Comparison of ENCODE assay signal across 8 mouse cellular contexts in the genomic region with DNA sequence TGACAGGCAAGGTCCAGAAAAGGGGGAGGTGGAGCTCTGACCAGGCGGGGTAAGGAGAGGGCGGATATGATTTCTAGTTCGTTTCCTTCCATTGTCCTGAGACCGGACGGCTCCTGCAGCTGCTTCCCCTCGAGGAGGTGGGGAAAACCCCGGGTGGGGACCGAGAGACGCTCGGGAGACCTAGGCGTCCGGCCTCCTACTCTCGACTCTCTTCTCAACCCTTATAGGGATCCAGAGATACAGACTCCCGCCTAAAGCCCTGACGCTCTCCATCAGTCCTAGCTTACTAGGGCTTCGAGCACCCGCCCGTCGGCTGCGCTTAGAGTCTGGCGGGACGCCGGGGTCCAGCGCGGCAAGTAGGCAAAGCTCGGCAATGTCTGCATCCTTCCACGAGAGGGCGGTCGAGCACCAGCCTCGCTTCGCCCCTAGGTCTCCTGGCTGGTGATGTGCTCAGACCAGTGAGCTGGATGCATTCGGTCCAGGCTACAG. TPM values are rescaled to one million over a fixed set of nuclear protein-coding genes. Genes with fewer than 3 reads are reported as not detected.
DNase-seq lines count a peak whose midpoint lies in the region; ATAC-seq and TF ChIP-seq lines count a peak whose summit lies in the region.

No protein-coding gene starts in this region.

- no peaks in the 10 kb centered on the region for H3K9me3 ChIP-seq in embryonic facial prominence, embryonic 14.5 days (ENCODE audit: control insufficient read depth, low read length)
- H3K9me3 ChIP-seq in heart, embryonic 11.5 days (replicated peaks; ENCODE audit: control insufficient read depth, low read length), result no peaks in the 10 kb centered on the region
- no peaks in the 10 kb centered on the region for H3K9me3 ChIP-seq in kidney, embryonic 14.5 days (ENCODE audit: control insufficient read depth, low read length)
- H3K9me3 ChIP-seq in liver, postnatal 0 days (ENCODE audit: low read length), result no peaks in the 10 kb centered on the region
- H3K9me3 ChIP-seq in neural tube, embryonic 13.5 days, result no peaks in the 10 kb centered on the region

- no peak for TF ChIP-seq EP300 in liver, postnatal 0 days (IDR thresholded peaks at IDR 0.05; ENCODE audit: low read depth)

- peak; percentile 86 to 89 for DNase-seq in adrenal gland, postnatal 36 days
- DNase-seq in embryonic facial prominence, embryonic 14.5 days (ENCODE audit: low spot score), result peak; percentile 87
- peak; percentile 91 for DNase-seq in liver, postnatal 0 days
- DNase-seq in testis, postnatal 10 days (ENCODE audit: low spot score), result peak; percentile 94

- ATAC-seq in CD4-positive, CD25-positive, alpha-beta regulatory T cell, adult 4 months, result peak; percentile 73
- peak; percentile 64 for ATAC-seq in embryonic facial prominence, embryonic 14.5 days (ENCODE audit: low read depth)
- ATAC-seq in heart, embryonic 11.5 days (replicated peaks; ENCODE audit: insufficient number of reproducible peaks, low FRiP score, low TSS enrichment), result peak; percentile 47
- peak; percentile 46 for ATAC-seq in kidney, embryonic 14.5 days (ENCODE audit: low FRiP score, low TSS enrichment)
- peak; percentile 71 for ATAC-seq in liver, postnatal 0 days
- ATAC-seq in neural tube, embryonic 13.5 days (ENCODE audit: low read depth), result peak; percentile 19

- peak overlapping the region; percentile 29 for H3K4me3 ChIP-seq in embryonic facial prominence, embryonic 14.5 days (ENCODE audit: low read depth, low read length)
- peak overlapping the region; percentile 48 for H3K4me3 ChIP-seq in heart, embryonic 11.5 days (ENCODE audit: low read depth, low read length)
- peak overlapping the region; percentile 38 for H3K4me3 ChIP-seq in kidney, embryonic 14.5 days (ENCODE audit: low read length)
- peak overlapping the region; percentile 50 for H3K4me3 ChIP-seq in liver, postnatal 0 days (ENCODE audit: low read depth, low read length)
- H3K4me3 ChIP-seq in neural tube, embryonic 13.5 days, result peak overlapping the region; percentile 30; the same call in 1 of the 2 replicates

- no peak overlapping the region; the same call in 1 of the 2 replicates for H3K9ac ChIP-seq in embryonic facial prominence, embryonic 14.5 days (ENCODE audit: low read depth, low read length)
- peak overlapping the region; percentile 75; the same call in 1 of the 2 replicates for H3K9ac ChIP-seq in heart, embryonic 11.5 days (ENCODE audit: low read depth, low read length)
- peak overlapping the region; percentile 35; the same call in 1 of the 2 replicates for H3K9ac ChIP-seq in kidney, embryonic 14.5 days (ENCODE audit: low read depth, low read length)
- peak overlapping the region; percentile 17; the same call in 1 of the 2 replicates for H3K9ac ChIP-seq in liver, postnatal 0 days (replicated peaks)
- H3K9ac ChIP-seq in neural tube, embryonic 13.5 days, result no peak overlapping the region; the same call in 1 of the 2 replicates

- peaks cover 12% of the 10 kb centered on the region for H3K4me1 ChIP-seq in embryonic facial prominence, embryonic 14.5 days (ENCODE audit: control insufficient read depth, insufficient read depth, low read length)
- H3K4me1 ChIP-seq in heart, embryonic 11.5 days (ENCODE audit: control insufficient read depth, insufficient read depth, low read length), result peaks cover 44% of the 10 kb centered on the region
- H3K4me1 ChIP-seq in kidney, embryonic 14.5 days (ENCODE audit: control insufficient read depth, insufficient read depth, low read length), result peaks cover 7% of the 10 kb centered on the region
- peaks cover 28% of the 10 kb centered on the region for H3K4me1 ChIP-seq in liver, postnatal 0 days (ENCODE audit: insufficient read depth)
- peaks cover 45% of the 10 kb centered on the region for H3K4me1 ChIP-seq in neural tube, embryonic 13.5 days (replicated peaks)

- no peak overlapping the region for H3K27ac ChIP-seq in embryonic facial prominence, embryonic 14.5 days (replicated peaks; ENCODE audit: low read depth, low read length)
- peak overlapping the region; percentile 93 for H3K27ac ChIP-seq in heart, embryonic 11.5 days (ENCODE audit: low read depth, low read length)
- H3K27ac ChIP-seq in kidney, embryonic 14.5 days (ENCODE audit: low read depth, low read length), result peak overlapping the region; percentile 59
- H3K27ac ChIP-seq in liver, postnatal 0 days (ENCODE audit: low read depth), result peak overlapping the region; percentile 70; the same call in 1 of the 2 replicates
- peak overlapping the region; percentile 39; the same call in 1 of the 2 replicates for H3K27ac ChIP-seq in neural tube, embryonic 13.5 days (replicated peaks)

- 1% methylated on average over 24 of the region's 32 CpGs for WGBS in embryonic facial prominence, embryonic 14.5 days
- 1% methylated on average over 32 of the region's 32 CpGs for WGBS in heart, embryonic 11.5 days (ENCODE audit: insufficient replicate concordance)
- 1% methylated on average over 32 of the region's 32 CpGs for WGBS in kidney, embryonic 14.5 days
- WGBS in liver, postnatal 0 days (ENCODE audit: insufficient replicate concordance), result under 1% methylated on average over 32 of the region's 32 CpGs
- WGBS in neural tube, embryonic 13.5 days, result 2% methylated on average over 32 of the region's 32 CpGs

- peaks cover 9% of the 10 kb centered on the region for H3K36me3 ChIP-seq in embryonic facial prominence, embryonic 14.5 days (ENCODE audit: control insufficient read depth, insufficient read depth, low read length)
- H3K36me3 ChIP-seq in heart, embryonic 11.5 days (ENCODE audit: control insufficient read depth, insufficient read depth, low read length), result 0 out of 2 replicates have a peak, but pooled peaks cover 2% of the 10 kb centered on the region
- H3K36me3 ChIP-seq in kidney, embryonic 14.5 days (ENCODE audit: control insufficient read depth, insufficient read depth, low read length), result peaks cover 10% of the 10 kb centered on the region
- peaks cover 5% of the 10 kb centered on the region; the same call in 1 of the 2 replicates for H3K36me3 ChIP-seq in liver, postnatal 0 days (replicated peaks; ENCODE audit: insufficient read depth, low read length)
- peaks cover 13% of the 10 kb centered on the region for H3K36me3 ChIP-seq in neural tube, embryonic 13.5 days

- H3K4me2 ChIP-seq in embryonic facial prominence, embryonic 14.5 days (ENCODE audit: low read depth, low read length), result peak overlapping the region; percentile 49
- H3K4me2 ChIP-seq in heart, embryonic 11.5 days, result peak overlapping the region; percentile 68
- H3K4me2 ChIP-seq in kidney, embryonic 14.5 days (replicated peaks; ENCODE audit: low read depth, low read length), result peak overlapping the region; percentile 43; the same call in 1 of the 2 replicates
- peak overlapping the region; percentile 77 for H3K4me2 ChIP-seq in liver, postnatal 0 days (ENCODE audit: low read depth, low read length)
- H3K4me2 ChIP-seq in neural tube, embryonic 13.5 days, result peak overlapping the region; percentile 50

- TF ChIP-seq CTCF in liver, postnatal 0 days (IDR thresholded peaks at IDR 0.05; ENCODE audit: low read depth), result peak; percentile 99

- peaks cover 55% of the 10 kb centered on the region for H3K27me3 ChIP-seq in embryonic facial prominence, embryonic 14.5 days (replicated peaks; ENCODE audit: control insufficient read depth, insufficient read depth, low read length)
- peaks cover 51% of the 10 kb centered on the region for H3K27me3 ChIP-seq in heart, embryonic 11.5 days (ENCODE audit: control insufficient read depth, insufficient read depth, low read length)
- peaks cover 43% of the 10 kb centered on the region for H3K27me3 ChIP-seq in kidney, embryonic 14.5 days (ENCODE audit: control insufficient read depth, insufficient read depth, low read length)
- H3K27me3 ChIP-seq in liver, postnatal 0 days (ENCODE audit: insufficient read depth, low read length), result peaks cover 41% of the 10 kb centered on the region
- peaks cover 63% of the 10 kb centered on the region for H3K27me3 ChIP-seq in neural tube, embryonic 13.5 days

RNA-seq across cellular contexts. Expression of a gene that starts 0.7 kb away (rescaled TPM):
- polyA plus RNA-seq in CD4-positive, CD25-positive, alpha-beta regulatory T cell, adult 4 months (2017; shearing (Covaris generic)), result under 1 TPM; 0.31 to 0.56 TPM
- total RNA-seq in adrenal gland, postnatal 36 days (2021), result 10 to 100 TPM; 10.7 to 18.9 TPM
- 11.6 and 13.0 TPM in 2 replicates for polyA plus RNA-seq in embryonic facial prominence, embryonic 14.5 days (2014; fragmentation: Nextera tagmentation; extraction: Ambion mirVana)
- polyA plus RNA-seq in heart, embryonic 11.5 days (2014; fragmentation: Nextera tagmentation; extraction: Ambion mirVana), result 11.9 and 13.0 TPM in 2 replicates
- polyA plus RNA-seq in kidney, embryonic 14.5 days (2014; fragmentation: Nextera tagmentation; extraction: Ambion mirVana), result 19.2 and 20.0 TPM in 2 replicates
- polyA plus RNA-seq in liver, postnatal 0 days (2015; fragmentation: Nextera tagmentation; extraction: Ambion mirVana), result 1.4 and 1.8 TPM in 2 replicates
- 6.0 and 6.1 TPM in 2 replicates for polyA plus RNA-seq in neural tube, embryonic 13.5 days (2015; fragmentation: Nextera tagmentation; extraction: Ambion mirVana)

RNA-seq across cellular contexts. Expression of a gene that starts 7.4 kb away (rescaled TPM):
- 100 to 1,000 TPM; 123 to 141 TPM for polyA plus RNA-seq in CD4-positive, CD25-positive, alpha-beta regulatory T cell, adult 4 months (2017; shearing (Covaris generic))
- total RNA-seq in adrenal gland, postnatal 36 days (2021), result 10 to 100 TPM; 38.6 to 61.4 TPM
- 149 and 172 TPM in 2 replicates for polyA plus RNA-seq in embryonic facial prominence, embryonic 14.5 days (2014; fragmentation: Nextera tagmentation; extraction: Ambion mirVana)
- polyA plus RNA-seq in heart, embryonic 11.5 days (2014; fragmentation: Nextera tagmentation; extraction: Ambion mirVana), result 129 and 132 TPM in 2 replicates
- 180 and 243 TPM in 2 replicates for polyA plus RNA-seq in kidney, embryonic 14.5 days (2014; fragmentation: Nextera tagmentation; extraction: Ambion mirVana)
- 48.9 and 55.2 TPM in 2 replicates for polyA plus RNA-seq in liver, postnatal 0 days (2015; fragmentation: Nextera tagmentation; extraction: Ambion mirVana)
- polyA plus RNA-seq in neural tube, embryonic 13.5 days (2015; fragmentation: Nextera tagmentation; extraction: Ambion mirVana), result 161 and 174 TPM in 2 replicates

RNA-seq across cellular contexts. Expression of a gene that starts 9.3 kb away (rescaled TPM):
- polyA plus RNA-seq in CD4-positive, CD25-positive, alpha-beta regulatory T cell, adult 4 months (2017; shearing (Covaris generic)), result 1 to 10 TPM; 3.3 to 5.3 TPM
- 1 to 10 TPM; 4.9 to 7.3 TPM for total RNA-seq in adrenal gland, postnatal 36 days (2021)
- 9.9 and 12.2 TPM in 2 replicates for polyA plus RNA-seq in embryonic facial prominence, embryonic 14.5 days (2014; fragmentation: Nextera tagmentation; extraction: Ambion mirVana)
- 7.7 and 9.3 TPM in 2 replicates for polyA plus RNA-seq in heart, embryonic 11.5 days (2014; fragmentation: Nextera tagmentation; extraction: Ambion mirVana)
- polyA plus RNA-seq in kidney, embryonic 14.5 days (2014; fragmentation: Nextera tagmentation; extraction: Ambion mirVana), result 7.8 and 10.5 TPM in 2 replicates
- 5.4 and 5.8 TPM in 2 replicates for polyA plus RNA-seq in liver, postnatal 0 days (2015; fragmentation: Nextera tagmentation; extraction: Ambion mirVana)
- 17.0 and 18.3 TPM in 2 replicates for polyA plus RNA-seq in neural tube, embryonic 13.5 days (2015; fragmentation: Nextera tagmentation; extraction: Ambion mirVana)

RNA-seq across cellular contexts. Expression of a gene that starts 9.4 kb away (rescaled TPM):
- polyA plus RNA-seq in CD4-positive, CD25-positive, alpha-beta regulatory T cell, adult 4 months (2017; shearing (Covaris generic)), result 100 to 1,000 TPM; 218 TPM
- total RNA-seq in adrenal gland, postnatal 36 days (2021), result 100 to 1,000 TPM; 224 to 245 TPM
- polyA plus RNA-seq in embryonic facial prominence, embryonic 14.5 days (2014; fragmentation: Nextera tagmentation; extraction: Ambion mirVana), result 182 and 204 TPM in 2 replicates
- polyA plus RNA-seq in heart, embryonic 11.5 days (2014; fragmentation: Nextera tagmentation; extraction: Ambion mirVana), result 170 and 183 TPM in 2 replicates
- polyA plus RNA-seq in kidney, embryonic 14.5 days (2014; fragmentation: Nextera tagmentation; extraction: Ambion mirVana), result 149 and 173 TPM in 2 replicates
- polyA plus RNA-seq in liver, postnatal 0 days (2015; fragmentation: Nextera tagmentation; extraction: Ambion mirVana), result 241 TPM in 2 replicates
- 362 and 382 TPM in 2 replicates for polyA plus RNA-seq in neural tube, embryonic 13.5 days (2015; fragmentation: Nextera tagmentation; extraction: Ambion mirVana)

RNA-seq across cellular contexts. Expression of a gene that starts 9.4 kb away (rescaled TPM):
- polyA plus RNA-seq in CD4-positive, CD25-positive, alpha-beta regulatory T cell, adult 4 months (2017; shearing (Covaris generic)), result 1 to 10 TPM; 2.7 to 3.9 TPM
- total RNA-seq in adrenal gland, postnatal 36 days (2021), result 1 to 10 TPM; 2.7 to 3.0 TPM
- 4.2 and 5.8 TPM in 2 replicates for polyA plus RNA-seq in embryonic facial prominence, embryonic 14.5 days (2014; fragmentation: Nextera tagmentation; extraction: Ambion mirVana)
- 7.6 and 7.8 TPM in 2 replicates for polyA plus RNA-seq in heart, embryonic 11.5 days (2014; fragmentation: Nextera tagmentation; extraction: Ambion mirVana)
- 8.4 and 14.2 TPM in 2 replicates for polyA plus RNA-seq in kidney, embryonic 14.5 days (2014; fragmentation: Nextera tagmentation; extraction: Ambion mirVana)
- polyA plus RNA-seq in liver, postnatal 0 days (2015; fragmentation: Nextera tagmentation; extraction: Ambion mirVana), result 1.3 and 1.9 TPM in 2 replicates
- 14.7 and 15.8 TPM in 2 replicates for polyA plus RNA-seq in neural tube, embryonic 13.5 days (2015; fragmentation: Nextera tagmentation; extraction: Ambion mirVana)

Comparison
In these comparisons a context has a peak if more than half of its experiments do, and no peak if none do; other contexts are left out.
1. ATAC-seq: peak in every context shown above with its lines; median percentile 73 in CD4-positive, CD25-positive, alpha-beta regulatory T cell, adult 4 months; 71 in liver, postnatal 0 days; 64 in embryonic facial prominence, embryonic 14.5 days; 47 in heart, embryonic 11.5 days; 46 in kidney, embryonic 14.5 days; 19 in neural tube, embryonic 13.5 days.
2. H3K9ac ChIP-seq: peak in heart, embryonic 11.5 days (single experiment), kidney, embryonic 14.5 days (single experiment) and liver, postnatal 0 days (single experiment); none in embryonic facial prominence, embryonic 14.5 days (single experiment) and neural tube, embryonic 13.5 days (single experiment).
3. Peak in every context shown above with its lines, with median percentiles within 50 percentile points of each other: DNase-seq, H3K4me2 ChIP-seq and H3K4me3 ChIP-seq.